Mouse (Mus musculus): ENCODE results near the gene Ly75.

DNA sequence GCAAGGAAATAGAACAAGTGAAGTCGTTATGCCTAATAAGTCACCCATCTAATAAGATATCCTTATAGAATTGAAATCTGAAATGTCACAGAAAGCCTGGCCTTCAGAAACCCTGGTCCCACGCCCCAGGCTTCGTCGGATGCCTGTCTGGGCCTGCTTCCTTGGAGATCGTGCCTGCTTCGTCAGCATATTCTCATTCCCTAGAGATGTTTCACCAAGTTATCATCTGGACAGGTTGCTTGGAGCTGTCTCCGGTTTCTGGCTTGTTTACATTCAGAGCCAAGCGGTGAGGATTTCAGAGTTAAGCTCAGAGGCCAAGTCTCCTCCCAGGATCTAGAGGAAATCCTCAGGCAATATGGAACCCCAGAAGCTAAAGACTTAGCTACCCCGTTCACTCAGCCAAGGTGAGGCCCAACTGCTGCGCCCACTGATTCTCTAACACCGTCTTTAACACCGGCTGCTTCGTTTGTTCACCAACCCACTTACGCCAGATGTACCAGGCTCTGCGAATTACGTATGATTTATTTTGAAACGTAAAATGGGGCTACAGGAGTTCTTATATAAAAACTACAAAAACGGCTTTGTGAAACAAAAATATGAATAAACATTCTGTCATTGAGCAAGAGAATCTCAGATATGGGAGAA lies 30.0 kb upstream of the Ly75 start:
- TF ChIP-seq POLR2A (IDR thresholded peaks at IDR 0.05; ENCODE audit: insufficient read depth, low read depth, low read length): no peak
- no peak for TF ChIP-seq CTCF (IDR thresholded peaks at IDR 0.05; ENCODE audit: insufficient read depth, low read depth, low read length)

Data from olfactory bulb, adult 2 months (tissue).